Mouse (Mus musculus) embryonic facial prominence, embryonic 12.5 days (tissue): ENCODE results near the gene Apom. TPM values are rescaled to one million over a fixed set of nuclear protein-coding genes. Genes with fewer than 3 reads are reported as not detected.
A peak's percentile ranks its signal among the peaks of the same experiment; 100 is the strongest.
"Not testable (repeated sequence)": the region's sequence is repeated elsewhere in the genome, so short reads cannot be mapped to it uniquely, and the experiment has no call there.

ENCODE experiments used
- ATAC-seq: fragments of 200-750 bp; cut with Nextera tagmentation; 2 replicates; pipeline ENCODE4 v1.8.0; 2017; ENCODE audit not compliant: insufficient number of reproducible peaks, insufficient read depth, low FRiP score, low TSS enrichment
- H3K27ac ChIP-seq: fragments of 300-500 bp; sonication (generic); 2 replicates; pipeline ENCODE4 v1.5.1; 2016; ENCODE audit warnings: mild to moderate bottlenecking
- H3K27me3 ChIP-seq: fragments of 300-500 bp; sonication (generic); 2 replicates; pipeline ENCODE4 v1.6.1; 2016; ENCODE audit warnings: mild to moderate bottlenecking, moderate library complexity
- H3K36me3 ChIP-seq: fragments of 300-500 bp; sonication (generic); 2 replicates; pipeline ENCODE4 v1.6.1; 2016; ENCODE audit warnings: mild to moderate bottlenecking
- H3K4me1 ChIP-seq: fragments of 300-500 bp; sonication (generic); 2 replicates; pipeline ENCODE4 v1.6.1; 2016
- H3K4me2 ChIP-seq: fragments of 300-500 bp; sonication (generic); replicated peaks from 2 replicates; pipeline ENCODE4 v1.6.1; 2016; ENCODE audit warnings: mild to moderate bottlenecking, moderate library complexity
- H3K4me3 ChIP-seq: fragments of 300-500 bp; sonication (generic); 2 replicates; pipeline ENCODE4 v1.5.1; 2016; ENCODE audit warnings: mild to moderate bottlenecking
- H3K9ac ChIP-seq: fragments of 300-500 bp; sonication (generic); 2 replicates; pipeline ENCODE4 v1.6.1; 2016; ENCODE audit warnings: mild to moderate bottlenecking, moderate library complexity
- H3K9me3 ChIP-seq: fragments of 300-500 bp; sonication (generic); 2 replicates; pipeline ENCODE4 v1.6.1; 2016; ENCODE audit warnings: mild to moderate bottlenecking, moderate library complexity
- WGBS: fragments of 180-500 bp; shearing (Covaris S2); methylation state at CpG from one replicate; pipeline ENCODE4 v1.1.7; 2016; 5-methylcytosine and 5-hydroxymethylcytosine counted together
- polyA plus RNA-seq: library from polyadenylated mRNA; unstranded; fragments of >200 nt; fragmentation: Nextera tagmentation; extraction: Ambion mirVana; gene quantifications from 2 replicates; pipeline ENCODE4 v1.2.1, GENCODE M21; 2016

Gene Apom
- polyA plus RNA-seq, 1 experiment from 2014 or later: 0.49 TPM

GRCm38 (mm10) chr17:35135591-35136320 is 3.9 kb upstream of the Apom start:
- Histone ChIP-seq H3K9me3 (no peaks in the 10 kb centered on the region), H3K36me3 (peaks cover 30% of the 10 kb centered on the region), H3K27ac (peak overlapping the region; percentile 92), H3K4me1 (peaks cover 14% of the 10 kb centered on the region), H3K27me3 (no peaks in the 10 kb centered on the region), H3K4me2 (peak overlapping the region; percentile 90), H3K4me3 (peak overlapping the region; percentile 81), H3K9ac (peak overlapping the region; percentile 77)
- ATAC-seq: peak; percentile 44
- WGBS: under 1% methylated on average over 43 of the region's 43 CpGs

GRCm38 (mm10) chr17:35134801-35135590 is 3.1 kb upstream of the Apom start, which contains the start of gene Bag6:
Gene Bag6 (plus strand): TSS chr17:35135178.
- Histone ChIP-seq H3K9ac (peak within 1 kb of the TSS; percentile 77), H3K9me3 (no peaks in the 10 kb centered on the region), H3K4me3 (peak within 1 kb of the TSS; percentile 81), H3K27ac (peak within 1 kb of the TSS; percentile 92), H3K36me3 (peaks cover 27% of the 10 kb centered on the region), H3K4me2 (peak within 1 kb of the TSS; percentile 90), H3K27me3 (no peaks in the 10 kb centered on the region), H3K4me1 (peaks cover 14% of the 10 kb centered on the region)
- under 1% methylated on average over 66 of the region's 66 CpGs for WGBS
- ATAC-seq: peak; percentile 89

- Histone ChIP-seq H3K27me3 (no peaks in the 10 kb centered on the region), H3K4me2 (no peak overlapping the region), H3K4me3 (no peak overlapping the region), H3K36me3 (peaks cover 21% of the 10 kb centered on the region), H3K9ac (no peak overlapping the region), H3K4me1 (peaks cover 18% of the 10 kb centered on the region), H3K9me3 (no peaks in the 10 kb centered on the region), H3K27ac (no peak overlapping the region)
- 94% methylated on average over 7 of the region's 7 CpGs for WGBS
- no peak for ATAC-seq
These were observed 1.7 kb upstream of the Apom start for GRCm38 (mm10) chr17:35133517-35133916.

GRCm38 (mm10) chr17:35132174-35132560 is 317 bp upstream of the Apom start:
- Histone ChIP-seq H3K9me3 (no peaks in the 10 kb centered on the region), H3K27me3 (no peaks in the 10 kb centered on the region), H3K36me3 (peaks cover 13% of the 10 kb centered on the region; the same call in 1 of the 2 replicates), H3K4me3 (no peak overlapping the region), H3K27ac (no peak overlapping the region), H3K4me2 (no peak overlapping the region), H3K9ac (no peak overlapping the region), H3K4me1 (peaks cover 21% of the 10 kb centered on the region)
- no peak for ATAC-seq
- WGBS: 84% methylated on average over 3 of the region's 3 CpGs

GRCm38 (mm10) chr17:35131038-35131437 is 812 bp downstream of the Apom start:
- H3K27ac ChIP-seq: no peak overlapping the region
- ATAC-seq: no peak
- H3K27me3 ChIP-seq: no peaks in the 10 kb centered on the region
- 89% methylated on average over 8 of the region's 8 CpGs for WGBS
- no peak overlapping the region for H3K4me2 ChIP-seq
- H3K36me3 ChIP-seq: peaks cover 13% of the 10 kb centered on the region; the same call in 1 of the 2 replicates
- no peak overlapping the region for H3K9ac ChIP-seq
- H3K9me3 ChIP-seq: no peaks in the 10 kb centered on the region
- H3K4me3 ChIP-seq: no peak overlapping the region
- peaks cover 18% of the 10 kb centered on the region for H3K4me1 ChIP-seq

GRCm38 (mm10) chr17:35128996-35129395 is 2.9 kb downstream of the Apom start:
- H3K4me2 ChIP-seq: no peak overlapping the region
- H3K4me1 ChIP-seq: peaks cover 24% of the 10 kb centered on the region
- no peak overlapping the region for H3K4me3 ChIP-seq
- no peaks in the 10 kb centered on the region for H3K9me3 ChIP-seq
- 70% methylated on average over 11 of the region's 11 CpGs for WGBS
- no peaks in the 10 kb centered on the region for H3K27me3 ChIP-seq
- H3K9ac ChIP-seq: no peak overlapping the region
- ATAC-seq: no peak
- H3K27ac ChIP-seq: no peak overlapping the region
- peaks cover 23% of the 10 kb centered on the region; the same call in 1 of the 2 replicates for H3K36me3 ChIP-seq

GRCm38 (mm10) chr17:35127017-35127416 is 4.8 kb downstream of the Apom start:
- H3K9ac ChIP-seq: peak overlapping the region; percentile 78
- peaks cover 24% of the 10 kb centered on the region for H3K4me1 ChIP-seq
- peak overlapping the region; percentile 69 for H3K4me3 ChIP-seq
- H3K36me3 ChIP-seq: peaks cover 29% of the 10 kb centered on the region; the same call in 1 of the 2 replicates
- no peak for ATAC-seq
- H3K4me2 ChIP-seq: peak overlapping the region; percentile 67
- no peaks in the 10 kb centered on the region for H3K27me3 ChIP-seq
- H3K27ac ChIP-seq: no peak overlapping the region
- no peaks in the 10 kb centered on the region for H3K9me3 ChIP-seq
- WGBS: 72% methylated on average over 13 of the region's 13 CpGs

GRCm38 (mm10) chr17:35126206-35126611 is 5.6 kb downstream of the Apom start, which contains the start of gene D17H6S53E:
Gene D17H6S53E (plus strand): TSS chr17:35126373.
- peak within 1 kb of the TSS; percentile 69 for H3K4me3 ChIP-seq
- peaks cover 24% of the 10 kb centered on the region for H3K4me1 ChIP-seq
- peaks cover 29% of the 10 kb centered on the region; the same call in 1 of the 2 replicates for H3K36me3 ChIP-seq
- no peaks in the 10 kb centered on the region for H3K27me3 ChIP-seq
- peak within 1 kb of the TSS; percentile 67 for H3K4me2 ChIP-seq
- no peaks in the 10 kb centered on the region for H3K9me3 ChIP-seq
- peak within 1 kb of the TSS; percentile 80 for H3K27ac ChIP-seq
- ATAC-seq: peak; percentile 29
- under 1% methylated on average over 36 of the region's 36 CpGs for WGBS
- peak within 1 kb of the TSS; percentile 78 for H3K9ac ChIP-seq

- 32% methylated on average over 6 of the region's 6 CpGs for WGBS
- Histone ChIP-seq H3K36me3 (peaks cover 29% of the 10 kb centered on the region; the same call in 1 of the 2 replicates), H3K27ac (no peak overlapping the region), H3K9me3 (no peaks in the 10 kb centered on the region), H3K4me2 (peak overlapping the region; percentile 67), H3K9ac (peak overlapping the region; percentile 78), H3K27me3 (no peaks in the 10 kb centered on the region), H3K4me3 (peak overlapping the region; percentile 69), H3K4me1 (peaks cover 24% of the 10 kb centered on the region)
- no peak for ATAC-seq
These were observed 6.3 kb downstream of the Apom start for GRCm38 (mm10) chr17:35125578-35125977.

- Histone ChIP-seq H3K4me2 (peak overlapping the region; percentile 67; the same call in 1 of the 2 replicates), H3K9me3 (no peaks in the 10 kb centered on the region), H3K36me3 (peaks cover 25% of the 10 kb centered on the region; the same call in 1 of the 2 replicates), H3K27ac (no peak overlapping the region), H3K9ac (peak overlapping the region; percentile 78; the same call in 1 of the 2 replicates), H3K4me3 (peak overlapping the region; percentile 69; the same call in 1 of the 2 replicates), H3K4me1 (peaks cover 29% of the 10 kb centered on the region), H3K27me3 (no peaks in the 10 kb centered on the region)
- ATAC-seq: no peak
- WGBS: 82% methylated on average over 1 of the region's 1 CpGs
These were observed 6.8 kb downstream of the Apom start for GRCm38 (mm10) chr17:35125081-35125480.

GRCm38 (mm10) chr17:35124261-35124896 is 7.5 kb downstream of the Apom start:
- H3K4me1 ChIP-seq: peaks cover 34% of the 10 kb centered on the region
- 95% methylated on average over 12 of the region's 12 CpGs for WGBS

More at GRCm38 (mm10) chr17:35124261-35124896, 7.5 kb downstream of the Apom start:
- H3K4me2 ChIP-seq, ATAC-seq, H3K27ac ChIP-seq, H3K4me3 ChIP-seq, H3K27me3 ChIP-seq, H3K9ac ChIP-seq, H3K9me3 ChIP-seq: not testable (repeated sequence)
- H3K36me3 ChIP-seq: peaks cover 21% of the 10 kb centered on the region; the same call in 1 of the 2 replicates
